Mouse (Mus musculus) neural tube, postnatal 0 days (tissue): Measurements from ENCODE around the gene Uqcr11. TPM values are rescaled to one million over a fixed set of nuclear protein-coding genes. Genes with fewer than 3 reads are reported as not detected.

Experiments
- microRNA-seq: library from miRNA; unstranded; fragments of <30 nt; microRNA quantifications from one replicate; pipeline ENCODE4, GENCODE M21; 2016
- polyA plus RNA-seq: library from polyadenylated mRNA; unstranded; fragments of >200 nt; fragmentation: Nextera tagmentation; extraction: Ambion mirVana; gene quantifications from 2 replicates; pipeline ENCODE4 v1.2.1, GENCODE M21; 2015

Uqcr11 gene
- polyA plus RNA-seq: 1,108 and 1,127 TPM in 2 replicates

GRCm38 (mm10) chr10:80406684-80407501, at the start of gene Uqcr11:
Gene Uqcr11 (minus strand): TSS chr10:80406830.

DNA sequence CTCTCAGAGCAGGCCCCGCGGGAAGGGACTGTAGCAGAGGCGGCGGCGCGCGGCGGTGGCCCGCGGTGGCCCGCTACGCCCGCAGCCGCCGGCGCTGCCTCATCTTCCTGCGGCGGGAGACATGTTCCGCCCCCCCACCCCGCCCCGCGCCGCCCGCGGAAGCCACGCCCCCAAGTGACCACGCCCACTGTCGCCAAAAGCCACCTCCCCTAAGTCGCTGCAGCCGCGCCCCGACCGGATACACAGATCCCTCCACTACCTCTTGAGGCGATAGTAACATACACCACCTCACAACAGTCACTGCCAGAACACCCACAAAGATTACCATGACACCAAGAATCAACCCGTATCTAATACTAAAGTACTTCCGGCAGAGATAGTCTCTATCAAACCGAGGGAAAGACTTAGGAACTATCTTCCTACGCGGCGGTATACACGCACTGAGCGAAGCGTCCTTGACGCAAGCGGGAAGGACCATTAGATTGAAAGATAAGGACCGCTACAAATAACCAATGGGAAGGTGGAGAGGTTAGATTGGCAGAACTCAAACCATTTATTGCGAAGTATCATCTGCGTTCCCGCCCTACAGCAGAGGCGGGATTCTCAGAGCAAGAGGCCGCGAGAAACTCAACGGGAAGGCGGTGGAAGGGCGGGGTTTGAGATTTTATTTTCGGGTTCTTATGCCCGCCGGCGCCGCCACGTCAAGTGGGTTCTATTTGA, 27.0 kb upstream of the Uqcr11 start, which contains the start of gene Tcf3:
Gene Tcf3 (minus strand): TSS at position 135 of the 720 bp plus-strand sequence.

DNA sequence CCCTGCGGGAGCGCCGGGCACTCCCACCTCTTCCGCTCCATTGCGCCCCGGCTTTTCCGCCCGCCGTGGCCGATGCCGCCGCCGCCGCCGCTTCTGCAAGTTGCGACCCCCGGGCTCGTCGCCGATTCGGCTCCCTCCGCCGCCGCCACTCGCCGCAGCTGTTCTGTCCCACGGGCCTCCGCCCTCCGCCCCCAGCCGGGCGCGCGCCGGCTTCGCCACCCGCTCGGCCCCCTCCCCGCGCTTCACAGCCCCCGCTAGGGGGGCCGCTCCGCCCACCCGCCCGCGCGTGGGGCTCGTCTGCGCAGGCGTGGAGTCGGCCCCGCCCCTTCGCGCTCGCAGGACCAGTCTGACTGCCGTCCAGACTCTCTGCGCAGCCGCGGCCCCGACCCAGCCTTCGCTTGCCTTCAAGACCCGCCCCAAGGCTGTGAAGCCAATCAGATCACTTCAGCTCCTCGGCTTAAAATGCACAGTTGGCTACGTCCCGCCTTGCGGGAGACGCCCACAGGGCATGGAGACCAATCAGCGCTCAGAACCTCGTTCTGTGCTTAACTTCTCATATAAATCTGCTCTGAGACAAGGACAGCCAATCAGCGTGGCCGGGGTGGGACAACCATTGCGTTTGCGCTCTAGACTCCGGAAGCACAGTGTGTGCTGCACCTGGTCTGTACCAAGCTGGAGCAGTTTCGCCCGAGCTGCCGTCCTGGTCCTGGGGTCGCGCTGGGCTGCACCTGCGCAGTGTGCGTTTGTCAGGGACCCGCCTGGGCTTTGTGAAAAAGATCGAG, 7.2 kb downstream of the Uqcr11 start, which contains the start of gene Mbd3:
Gene Mbd3 (minus strand): TSS at position 360 of the 782 bp plus-strand sequence.

GRCm38 (mm10) chr10:80387522-80387959, 19.1 kb downstream of the Uqcr11 start, which contains the start of gene Mex3d:
Gene Mex3d (minus strand): TSS chr10:80387659.

DNA sequence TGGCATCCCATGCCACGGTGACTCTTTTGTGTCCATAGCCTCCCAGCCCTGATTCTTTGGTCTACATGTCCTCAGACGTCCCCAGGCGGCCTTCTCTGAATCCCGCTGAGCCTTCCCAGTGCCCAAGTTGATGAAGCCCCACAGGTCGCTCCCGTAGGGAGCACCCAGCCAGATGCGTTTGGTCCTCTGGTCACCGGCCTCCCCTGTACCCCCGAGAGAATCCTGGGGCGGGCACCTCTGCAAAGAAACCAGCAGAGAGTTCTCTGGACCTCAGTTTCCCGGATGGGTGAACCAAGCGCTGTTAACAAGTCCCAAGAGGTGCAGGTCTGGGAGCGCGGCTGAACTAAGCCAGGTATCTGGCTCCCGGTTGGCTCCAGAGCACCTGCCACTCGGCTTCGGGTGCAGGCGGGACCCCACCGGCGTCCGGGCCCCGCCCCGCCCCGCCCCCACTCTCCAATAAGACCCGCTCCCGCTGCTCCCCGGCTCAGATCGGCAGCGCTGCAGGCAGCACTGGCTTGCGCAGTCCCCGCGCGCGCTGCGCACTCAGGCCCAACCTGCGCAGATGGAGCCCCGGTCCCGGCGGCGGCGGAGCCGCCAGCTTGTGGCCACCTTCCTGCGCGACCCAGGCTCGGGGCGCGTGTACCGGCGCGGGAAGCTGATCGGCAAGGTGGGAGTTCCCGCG, 50.5 kb downstream of the Uqcr11 start, which contains the start of gene Plk5:
Gene Plk5 (plus strand): TSS at position 459 of the 682 bp plus-strand sequence.

Small RNA genes within 50 kb of the gene (microRNA-seq; reads per million reads assigned to microRNA genes)
- gene Gm22721: not detected

Other genes starting within 250 kb of the Uqcr11 start
- 566 and 579 TPM in 2 replicates for gene Cirbp, start 240.8 kb downstream of the Uqcr11 start, polyA plus RNA-seq
- gene 1600002K03Rik, start 233.9 kb downstream of the Uqcr11 start, polyA plus RNA-seq: 6.4 and 8.1 TPM in 2 replicates
- 28.7 and 30.4 TPM in 2 replicates for gene Efna2, start 227.3 kb downstream of the Uqcr11 start, polyA plus RNA-seq
- gene Mum1, start 180.4 kb downstream of the Uqcr11 start, polyA plus RNA-seq: 37.7 and 42.6 TPM in 2 replicates
- 488 and 508 TPM in 2 replicates for gene Ndufs7, start 157.7 kb downstream of the Uqcr11 start, polyA plus RNA-seq
- gene Gamt, start 145.8 kb downstream of the Uqcr11 start, polyA plus RNA-seq: 28.8 and 33.0 TPM in 2 replicates
- 32.5 and 35.2 TPM in 2 replicates for gene Dazap1, start 145.3 kb downstream of the Uqcr11 start, polyA plus RNA-seq
- 656 and 679 TPM in 2 replicates for gene Rps15, start 114.4 kb downstream of the Uqcr11 start, polyA plus RNA-seq
- 70.9 and 88.2 TPM in 2 replicates for gene Apc2, start 110.9 kb downstream of the Uqcr11 start, polyA plus RNA-seq
- gene 2310011J03Rik, start 86.3 kb downstream of the Uqcr11 start, polyA plus RNA-seq: 37.1 and 37.5 TPM in 2 replicates
- 11.0 and 13.5 TPM in 2 replicates for gene Pcsk4, start 77.3 kb downstream of the Uqcr11 start, polyA plus RNA-seq
- 5.6 and 5.7 TPM in 2 replicates for gene Reep6, start 76.9 kb downstream of the Uqcr11 start, polyA plus RNA-seq
- 3.5 and 4.6 TPM in 2 replicates for gene Adamtsl5, start 58.4 kb downstream of the Uqcr11 start, polyA plus RNA-seq
- 8.5 and 8.6 TPM in 2 replicates for gene Plk5, start 50.4 kb downstream of the Uqcr11 start, polyA plus RNA-seq
- 13.1 and 15.0 TPM in 2 replicates for gene Mex3d, start 19.2 kb downstream of the Uqcr11 start, polyA plus RNA-seq
- gene Mbd3, start 7.3 kb downstream of the Uqcr11 start, polyA plus RNA-seq: 161 and 183 TPM in 2 replicates
- 28.8 and 32.2 TPM in 2 replicates for gene Tcf3, start 26.8 kb upstream of the Uqcr11 start, polyA plus RNA-seq
- 0.34 and 0.56 TPM in 2 replicates for gene Onecut3, start 88.0 kb upstream of the Uqcr11 start, polyA plus RNA-seq
- 0.65 and 1.3 TPM in 2 replicates for gene Atp8b3, start 132.3 kb upstream of the Uqcr11 start, polyA plus RNA-seq
- gene Rexo1, start 154.7 kb upstream of the Uqcr11 start, polyA plus RNA-seq: 23.8 and 28.1 TPM in 2 replicates
- 6.8 and 7.9 TPM in 2 replicates for gene Klf16, start 170.5 kb upstream of the Uqcr11 start, polyA plus RNA-seq
- gene Abhd17a, start 183.5 kb upstream of the Uqcr11 start, polyA plus RNA-seq: 231 and 233 TPM in 2 replicates
- gene Scamp4, start 196.0 kb upstream of the Uqcr11 start, polyA plus RNA-seq: 73.3 and 73.4 TPM in 2 replicates
- 3.3 and 5.1 TPM in 2 replicates for gene Adat3, start 196.1 kb upstream of the Uqcr11 start, polyA plus RNA-seq
- 1.1 and 1.5 TPM in 2 replicates for gene Gm49322, start 199.2 kb upstream of the Uqcr11 start, polyA plus RNA-seq
- gene Csnk1g2, start 216.0 kb upstream of the Uqcr11 start, polyA plus RNA-seq: 97.4 and 99.0 TPM in 2 replicates